Mouse (Mus musculus) ovary, postnatal 10 days (tissue): ENCODE measurements at regions not wholly inside any gene's neighbourhood (a gene's known extent, or its start where the extent isn't known, plus 50 kb on each side); places are given as distances from the start of the nearest gene placed in this dataset.

ENCODE experiments used
- DNase-seq: peaks from one replicate; pipeline ENCODE4 v3.0.0; 2022; ENCODE audit warnings: low spot score

GRCm38 (mm10) chr9:13978842-13979241 lies 151.3 kb downstream of the Fam76b start:
- DNase-seq = no peak

GRCm38 (mm10) chr9:13987486-13987885 lies 160.0 kb downstream of the Fam76b start:
- no peak for DNase-seq

GRCm38 (mm10) chr9:13988901-13989300 lies 161.4 kb downstream of the Fam76b start:
- no peak for DNase-seq

GRCm38 (mm10) chr9:13990960-13991359 lies 163.4 kb downstream of the Fam76b start:
- no peak for DNase-seq

- DNase-seq = no peak
These were observed 165.2 kb downstream of the Fam76b start for GRCm38 (mm10) chr9:13992728-13993127.

- no peak for DNase-seq
These were observed 171.8 kb downstream of the Fam76b start for GRCm38 (mm10) chr9:13999358-13999757.

GRCm38 (mm10) chr9:14001517-14001916 lies 174.0 kb downstream of the Fam76b start:
- DNase-seq = no peak

- no peak for DNase-seq
These were observed 174.7 kb downstream of the Fam76b start for GRCm38 (mm10) chr9:14002236-14002635.

- DNase-seq = no peak
These were observed 175.6 kb downstream of the Fam76b start for GRCm38 (mm10) chr9:14003163-14003562.

GRCm38 (mm10) chr9:14006233-14006984 lies 178.9 kb downstream of the Fam76b start:
- no peak for DNase-seq

- no peak for DNase-seq
These were observed 181.9 kb downstream of the Fam76b start for GRCm38 (mm10) chr9:14009451-14009850.

GRCm38 (mm10) chr9:14010261-14010949 lies 182.9 kb downstream of the Fam76b start:
- DNase-seq = no peak

- DNase-seq = no peak
These were observed 196.7 kb downstream of the Fam76b start for GRCm38 (mm10) chr9:14024216-14024615.

- DNase-seq = no peak
These were observed 197.2 kb downstream of the Fam76b start for GRCm38 (mm10) chr9:14024701-14025100.

GRCm38 (mm10) chr9:14028056-14028455 lies 200.5 kb downstream of the Fam76b start:
- DNase-seq = no peak

GRCm38 (mm10) chr9:14031358-14032047 lies 204.0 kb downstream of the Fam76b start:
- DNase-seq = no peak

GRCm38 (mm10) chr9:14032048-14032362 lies 204.5 kb downstream of the Fam76b start:
- DNase-seq = no peak

- DNase-seq = no peak
These were observed 208.0 kb downstream of the Fam76b start for GRCm38 (mm10) chr9:14035526-14035925.

- no peak for DNase-seq
These were observed 214.5 kb downstream of the Fam76b start for GRCm38 (mm10) chr9:14041900-14042435.

GRCm38 (mm10) chr9:14048224-14048623 lies 220.7 kb downstream of the Fam76b start:
- DNase-seq = no peak

GRCm38 (mm10) chr9:14053704-14054103 lies 221.2 kb upstream of the Sesn3 start:
- no peak for DNase-seq

GRCm38 (mm10) chr9:14056410-14057172 lies 218.3 kb upstream of the Sesn3 start:
- no peak for DNase-seq
